Mouse (Mus musculus) cerebellum, adult (tissue): ENCODE measurements around the gene Ms4a10.
A peak's percentile ranks its signal among the peaks of the same experiment; 100 is the strongest.

ENCODE experiments used
- ATAC-seq: cut with Nextera tagmentation; 2 replicates; pipeline ENCODE4 v1.9.2; 2017; ENCODE audit warnings: mild to moderate bottlenecking, moderate library complexity, mixed read lengths; ENCODE audit not compliant: insufficient number of reproducible peaks, low FRiP score, low TSS enrichment

Ms4a10 gene

DNA sequence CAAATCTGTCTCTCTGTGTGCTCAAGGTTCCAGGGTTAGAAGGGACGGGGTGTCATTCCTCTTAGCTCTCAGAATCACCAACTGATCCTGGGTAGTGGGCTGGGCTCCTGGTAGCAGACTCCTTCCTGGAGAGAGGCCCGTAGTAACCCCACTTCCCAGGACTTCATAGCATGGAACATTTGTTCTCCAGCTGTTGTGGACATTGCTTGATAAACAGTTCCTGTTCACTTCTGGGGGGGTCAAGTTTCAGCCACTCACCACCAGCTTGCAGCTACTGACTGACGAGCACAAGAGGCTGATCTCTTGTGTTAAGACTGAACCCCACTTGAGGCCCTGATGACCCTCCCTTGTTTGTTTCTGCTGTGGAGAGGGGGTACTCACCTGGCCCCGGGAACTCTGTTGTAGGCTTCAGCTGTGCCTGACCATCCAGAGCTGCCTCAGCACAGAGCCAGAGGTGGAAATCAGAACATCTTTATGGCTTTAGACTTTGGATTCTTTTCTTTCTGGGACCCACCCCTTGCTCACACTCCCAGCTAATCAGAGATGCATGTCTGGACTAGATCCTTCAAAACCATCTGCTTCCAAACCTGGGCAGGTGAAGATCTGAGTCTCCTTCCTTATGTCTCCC lies at the start of gene Ms4a10:
Gene Ms4a10, minus strand, starts transcription at position 433 of the 628 bp plus-strand sequence.
- ATAC-seq: no peak

DNA sequence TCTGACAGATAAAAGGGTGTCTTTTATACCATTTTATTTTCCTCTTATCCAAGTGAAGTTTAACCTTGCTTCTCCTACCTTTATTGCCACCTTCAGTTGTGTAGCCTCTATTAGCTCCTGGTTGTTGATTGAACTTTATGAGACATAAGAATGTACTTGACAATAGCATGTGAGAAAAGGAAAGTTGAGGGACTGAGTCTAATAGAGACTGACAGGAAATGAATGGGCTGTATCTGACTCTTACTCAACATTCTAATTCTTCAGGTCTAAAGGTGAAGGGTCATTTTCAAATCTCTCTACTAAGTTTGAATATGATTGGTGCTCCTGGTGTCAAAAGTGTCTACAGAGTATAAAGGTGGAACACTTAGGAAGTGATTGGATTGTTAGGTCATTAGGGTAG lies 47.9 kb upstream of the Ms4a10 start:
- no peak for ATAC-seq

DNA sequence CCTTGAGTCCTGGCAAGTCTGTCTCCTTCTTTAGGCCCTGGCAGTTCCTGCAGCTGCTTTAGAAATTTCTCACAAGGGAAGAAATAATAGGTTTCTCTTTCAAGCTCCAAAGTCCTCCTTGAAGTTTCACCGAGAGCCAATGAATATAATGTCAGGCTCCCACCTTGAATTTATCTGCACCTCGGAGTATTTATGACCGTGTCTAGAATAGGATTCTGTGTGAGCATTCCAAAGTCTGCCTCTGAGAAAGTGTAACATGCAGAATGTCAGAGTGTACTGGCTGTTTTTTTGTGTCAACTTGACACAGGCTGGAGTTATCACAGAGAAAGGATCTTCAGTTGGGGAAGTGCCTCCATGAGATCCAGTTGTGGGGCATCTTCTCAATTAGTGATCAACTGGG lies 43.4 kb upstream of the Ms4a10 start, which contains the start of gene Ms4a18:
Gene Ms4a18, minus strand, starts transcription at position 141 of the 400 bp plus-strand sequence.
- no peak for ATAC-seq

DNA sequence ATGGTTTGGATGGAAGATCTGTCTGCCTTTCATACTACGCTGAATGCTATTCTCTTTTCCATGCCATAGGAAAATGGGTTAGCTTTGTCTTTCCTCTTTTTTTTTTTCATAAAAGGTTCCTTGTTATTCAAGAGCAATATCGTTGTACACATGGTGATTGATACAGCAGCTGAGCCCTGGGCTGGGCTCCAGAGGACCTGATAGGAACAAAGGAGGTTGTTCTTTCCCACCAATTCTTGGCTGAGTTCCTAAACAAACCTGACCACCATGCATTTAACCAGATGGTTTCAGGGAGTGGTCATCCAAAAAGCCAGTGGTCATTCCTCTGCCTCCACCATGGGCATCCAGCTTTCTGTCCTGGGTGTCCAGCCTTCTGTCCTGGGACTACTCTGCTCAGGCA lies 42.8 kb upstream of the Ms4a10 start:
- no peak for ATAC-seq

DNA sequence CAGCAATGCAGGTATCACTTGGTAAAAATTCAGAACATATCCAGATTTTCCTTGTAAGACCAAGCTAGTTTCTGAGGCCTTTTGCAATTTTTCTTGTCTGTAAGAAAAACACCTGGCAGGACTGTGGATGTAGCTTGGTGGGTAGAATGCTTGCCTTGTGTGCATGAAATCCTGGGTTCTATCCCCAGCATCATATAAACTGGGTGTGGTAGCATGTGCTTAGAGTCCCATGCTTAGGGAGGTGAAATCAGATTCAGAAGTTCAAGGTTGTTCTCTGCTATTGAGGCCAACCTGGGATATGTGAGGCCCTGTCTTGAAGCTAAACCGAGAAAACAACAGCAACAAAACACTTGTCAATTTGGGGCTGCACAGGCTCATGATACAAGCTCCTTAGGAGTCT lies 41.5 kb upstream of the Ms4a10 start:
- ATAC-seq: no peak

DNA sequence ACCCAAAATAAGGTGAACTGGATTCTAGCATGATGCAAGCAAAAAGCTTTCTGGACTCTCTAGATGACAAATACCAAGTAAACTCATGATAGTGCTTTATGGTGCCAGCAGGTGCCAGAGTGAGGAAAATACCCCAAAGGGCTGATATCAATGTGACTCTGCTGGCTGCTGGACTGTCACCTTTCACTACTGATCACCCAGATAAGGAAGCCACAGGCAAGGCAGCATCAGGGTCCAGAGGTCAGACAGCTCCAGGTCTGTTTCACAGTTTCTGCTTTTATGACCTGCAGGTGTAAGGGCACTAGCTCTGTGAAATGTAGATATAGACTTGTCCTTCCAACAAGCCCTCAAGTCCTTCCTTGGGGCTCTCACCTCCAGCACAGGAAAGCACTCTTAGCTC lies 41.0 kb upstream of the Ms4a10 start:
- ATAC-seq: no peak

DNA sequence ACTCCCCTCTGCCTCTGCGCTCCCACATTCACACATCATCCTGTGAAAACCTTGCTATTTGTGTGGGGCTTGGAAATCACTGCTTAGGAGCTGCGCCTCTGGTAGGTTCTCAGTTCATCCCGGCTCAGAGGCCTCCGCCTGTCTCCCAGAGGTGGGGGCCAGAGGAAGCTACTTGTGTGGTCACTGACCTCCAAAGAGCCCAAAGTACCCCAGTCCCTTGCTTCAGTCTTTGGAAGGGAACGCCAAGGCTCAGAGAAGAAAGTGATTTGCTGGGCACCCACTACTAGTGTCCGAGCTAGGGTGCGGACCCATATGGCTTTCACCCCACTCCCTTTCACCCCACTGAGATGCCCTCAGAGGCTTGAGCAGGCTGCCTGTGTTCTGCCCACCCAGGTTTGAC lies 18.7 kb upstream of the Ms4a10 start, which contains the start of gene Ms4a15:
Gene Ms4a15, minus strand, starts transcription at position 101 of the 400 bp plus-strand sequence.
- ATAC-seq: no peak

DNA sequence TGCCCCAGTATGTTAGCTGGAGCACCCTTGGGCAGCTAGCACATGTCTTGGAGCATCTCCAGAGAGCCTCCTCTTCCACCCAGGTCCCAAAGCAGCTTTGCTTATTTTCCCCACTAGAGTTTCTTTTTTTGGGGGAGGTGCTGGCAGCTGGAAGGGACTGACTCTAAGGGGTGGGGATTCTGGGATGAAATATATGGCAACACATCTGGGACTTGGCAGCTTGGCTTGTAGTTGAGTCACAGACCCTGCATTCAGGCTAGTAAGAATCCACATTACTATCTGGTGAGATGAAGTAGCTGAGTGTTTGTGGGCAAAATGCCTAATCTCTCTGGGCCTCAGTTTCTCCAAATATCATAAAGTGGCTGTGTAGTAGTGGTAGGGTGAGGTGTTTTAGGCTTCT lies 17.4 kb upstream of the Ms4a10 start:
- ATAC-seq: no peak

DNA sequence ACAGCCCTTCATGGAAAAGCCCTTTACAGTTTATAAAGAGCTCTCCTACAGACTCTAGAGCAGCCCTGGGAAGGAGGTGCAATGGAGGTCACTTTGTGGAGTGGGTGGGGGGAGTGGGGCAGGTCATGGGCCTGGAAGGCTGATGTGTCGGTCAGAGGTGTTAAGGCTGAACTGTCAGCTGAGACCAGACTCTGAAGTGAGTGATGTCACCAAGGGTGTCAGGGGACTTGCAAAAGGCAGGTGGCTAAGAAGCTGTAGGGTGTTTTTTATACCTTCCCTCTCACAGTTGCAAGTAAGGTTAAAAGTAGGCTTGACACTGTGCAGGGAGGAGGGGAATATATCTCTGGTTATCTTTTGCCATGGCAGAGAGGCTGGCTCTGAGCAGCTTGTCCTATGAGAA lies 16.3 kb upstream of the Ms4a10 start:
- ATAC-seq: no peak

DNA sequence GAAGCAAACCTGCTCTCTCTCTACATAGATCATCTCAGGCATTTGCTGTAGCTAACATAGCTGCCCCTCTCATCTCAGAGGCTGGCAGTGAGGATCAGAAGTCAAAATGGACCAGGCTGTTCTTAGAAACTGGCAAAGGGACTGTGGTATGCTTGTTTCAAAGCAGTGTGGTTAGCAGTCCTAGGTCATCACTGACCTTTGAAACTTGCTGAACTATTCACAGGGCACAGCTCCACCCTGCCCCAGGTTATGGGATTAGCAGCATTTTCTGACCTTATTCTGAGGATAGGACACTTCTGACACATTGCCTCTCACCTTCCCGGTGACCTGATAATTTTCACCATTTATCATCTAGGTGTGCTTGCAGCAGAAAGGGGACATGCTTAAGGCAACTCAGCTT lies 14.1 kb upstream of the Ms4a10 start:
- ATAC-seq: no peak

DNA sequence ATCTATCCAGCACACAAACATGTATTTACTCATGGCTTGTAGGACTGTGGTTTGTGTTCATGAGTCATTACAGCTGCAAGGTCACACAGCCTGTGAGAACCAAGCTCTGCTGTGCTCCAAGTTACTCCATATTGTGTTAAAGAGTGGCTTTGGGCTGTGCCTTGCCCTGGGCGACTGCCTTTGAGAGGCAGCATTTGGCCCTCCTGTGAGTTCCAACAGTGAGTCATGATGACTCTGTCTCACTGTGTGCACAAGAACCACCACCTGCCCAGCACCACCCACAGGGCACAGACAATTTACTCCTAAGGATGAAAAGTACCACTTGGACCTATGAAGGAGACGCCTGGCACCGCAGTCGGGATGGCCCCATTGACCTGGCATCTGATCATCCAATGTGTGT lies 11.4 kb upstream of the Ms4a10 start:
- ATAC-seq: no peak

DNA sequence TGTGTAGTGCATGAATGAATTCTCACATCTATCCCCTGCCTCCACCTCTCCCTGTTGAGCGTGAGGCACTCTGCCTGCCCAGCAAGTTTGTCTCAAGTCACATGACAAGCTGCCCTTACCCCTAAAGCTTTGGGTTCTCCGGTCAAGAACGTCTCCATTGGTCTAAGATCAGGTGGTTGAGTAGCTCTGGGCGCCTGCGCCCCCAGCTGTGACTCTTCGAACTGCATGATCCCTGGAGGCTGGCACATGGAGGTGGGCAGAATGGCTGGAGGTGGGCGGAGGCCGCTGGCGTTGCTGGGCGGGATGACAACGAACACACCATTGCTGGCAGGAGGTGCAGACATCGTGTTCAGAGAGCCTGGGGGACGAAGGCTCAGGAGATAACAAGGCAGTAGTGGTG lies 10.1 kb upstream of the Ms4a10 start:
- ATAC-seq: no peak

DNA sequence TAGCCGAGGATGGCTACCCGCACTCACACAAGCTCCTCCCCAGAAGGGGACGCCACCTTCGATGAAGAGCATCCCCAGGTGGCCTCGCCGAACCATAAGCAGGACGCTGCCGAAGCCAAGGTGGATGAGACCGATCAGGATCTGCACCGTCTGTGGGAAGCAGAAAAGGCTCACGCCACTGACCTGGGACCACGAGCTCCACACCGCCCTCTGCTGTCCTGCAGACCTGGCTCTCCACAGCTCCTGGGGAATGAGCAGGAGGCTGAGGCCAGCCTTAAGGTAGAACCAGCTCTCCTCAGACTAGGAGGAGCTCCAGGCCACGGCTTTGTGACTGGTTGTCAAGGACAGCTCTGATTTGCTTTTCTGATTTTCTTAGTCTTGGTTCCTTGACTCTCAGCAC lies 8.7 kb upstream of the Ms4a10 start:
- ATAC-seq: no peak; the same call in 1 of the 2 replicates

DNA sequence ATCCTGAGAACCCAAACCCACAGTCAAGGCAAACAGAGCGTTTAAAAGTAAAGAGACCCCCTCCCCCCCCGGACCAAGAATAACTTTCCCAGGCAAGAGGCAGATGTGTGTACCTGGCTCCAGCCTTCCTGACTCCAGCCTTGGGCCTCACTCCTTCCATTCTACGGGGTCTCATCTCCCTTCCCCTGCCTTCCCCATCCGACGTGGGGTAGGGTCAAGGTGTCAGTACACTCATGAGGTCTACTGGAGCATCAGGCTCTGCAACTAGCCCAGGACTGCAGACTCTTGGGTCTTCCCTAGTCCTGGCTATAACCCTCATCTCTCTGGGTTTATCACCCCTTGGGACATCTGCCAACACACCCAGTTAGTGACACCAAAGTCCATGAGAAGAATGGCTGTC lies 5.7 kb upstream of the Ms4a10 start:
- no peak for ATAC-seq

DNA sequence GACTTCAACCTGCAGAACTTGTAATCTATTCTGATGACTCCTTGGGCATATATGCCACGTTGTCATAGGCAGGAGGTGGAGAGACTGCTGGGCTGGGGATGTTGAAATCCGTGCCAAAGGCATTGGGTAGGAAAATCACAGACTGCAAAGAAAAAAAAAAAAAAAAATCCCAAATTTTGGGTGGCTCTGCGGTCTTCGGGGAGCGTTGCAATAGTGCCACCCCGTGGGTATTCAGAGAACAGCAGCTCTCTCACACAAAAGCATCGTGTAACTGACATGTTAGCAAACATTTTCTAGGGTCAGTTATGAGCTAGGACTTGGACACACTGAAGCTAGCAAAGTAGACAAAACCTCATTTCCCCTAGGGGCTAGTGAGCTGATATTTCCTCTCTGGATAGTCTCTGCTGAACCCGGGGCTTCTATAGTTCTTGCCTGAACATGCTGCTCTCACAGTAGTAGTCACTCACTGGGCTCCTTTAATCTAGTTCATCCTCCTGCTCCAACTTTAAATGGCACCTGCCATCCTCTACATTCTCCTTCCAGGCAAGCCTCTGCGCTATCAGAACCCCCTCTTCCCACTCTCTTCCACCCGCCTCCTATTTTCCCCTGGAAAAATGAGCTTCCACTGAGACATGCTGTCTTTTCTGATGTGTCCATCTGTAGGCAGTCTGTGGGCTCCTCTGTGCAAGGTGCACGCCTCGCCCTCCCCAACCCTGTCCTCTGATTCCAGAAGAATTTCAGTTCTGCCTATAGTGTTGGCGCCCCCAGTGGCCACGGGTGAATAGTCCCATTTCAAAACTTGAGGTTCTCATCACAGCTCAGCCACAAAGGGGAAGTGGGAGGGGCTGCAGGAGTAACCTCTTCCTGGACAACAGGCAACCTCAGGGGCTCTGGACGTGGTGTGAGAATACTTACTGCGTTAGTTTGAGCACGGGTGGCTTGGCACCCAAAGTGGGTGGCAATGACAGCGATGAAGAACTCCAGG lies 5.0 kb upstream of the Ms4a10 start:
- ATAC-seq: peak; percentile 75

DNA sequence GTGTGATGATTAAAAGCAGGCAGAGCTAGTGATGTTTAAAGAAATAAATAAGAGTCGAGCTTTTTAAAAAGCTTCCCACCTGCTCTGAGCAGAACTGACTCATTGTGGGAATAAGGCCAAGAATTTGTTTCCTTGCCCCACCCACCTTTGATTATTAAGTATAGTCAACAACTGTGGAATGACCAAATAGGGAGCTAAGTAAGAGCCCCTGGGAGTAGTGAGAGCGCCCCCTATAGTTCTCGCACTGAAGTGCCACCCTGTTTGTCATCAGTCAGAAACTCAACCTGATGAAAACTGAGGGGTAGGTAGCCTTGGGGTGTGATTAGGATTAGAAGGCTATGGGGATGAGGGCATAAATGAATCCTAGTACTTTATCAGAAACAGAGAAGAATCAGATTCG lies 1.8 kb upstream of the Ms4a10 start:
- ATAC-seq: no peak

DNA sequence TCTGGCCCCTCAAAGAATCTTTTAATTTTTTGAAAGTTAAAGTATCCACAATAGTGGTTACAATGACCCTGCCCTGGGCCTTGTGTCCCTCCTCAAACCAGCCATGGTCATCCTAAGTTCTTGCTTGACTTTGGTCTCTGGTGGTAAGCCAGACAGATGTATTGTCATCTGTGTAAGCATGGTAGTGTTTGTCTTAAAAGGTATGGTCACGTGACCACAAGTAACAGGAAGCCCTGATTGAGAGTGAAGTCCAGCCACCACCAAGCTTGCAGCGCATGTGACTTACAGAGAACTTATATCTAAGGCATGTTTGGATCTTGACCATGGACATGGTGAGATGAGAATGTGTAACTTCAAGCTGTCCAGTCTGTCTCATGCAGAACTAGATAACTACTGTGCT lies 717 bp upstream of the Ms4a10 start:
- no peak for ATAC-seq

DNA sequence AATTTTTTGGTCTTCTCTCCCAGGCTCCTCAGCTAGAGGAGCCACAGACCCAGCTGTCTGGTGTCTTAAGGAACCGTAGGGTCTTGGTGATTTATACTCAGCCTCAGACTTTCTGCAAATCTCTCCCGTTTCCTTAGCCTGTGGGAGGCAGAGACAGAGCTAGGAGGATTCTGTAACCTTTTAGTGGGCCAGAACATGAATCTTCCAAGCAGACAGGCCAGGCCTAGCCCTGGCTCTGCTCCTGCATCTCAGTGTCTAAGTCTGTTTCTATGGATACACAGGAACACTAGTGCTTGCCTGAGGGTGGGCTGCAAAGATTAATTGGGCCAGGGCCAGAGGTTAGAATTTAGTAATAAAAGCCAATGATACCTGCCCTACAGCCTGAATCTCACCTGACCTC lies 1.3 kb downstream of the Ms4a10 start:
- ATAC-seq: no peak

DNA sequence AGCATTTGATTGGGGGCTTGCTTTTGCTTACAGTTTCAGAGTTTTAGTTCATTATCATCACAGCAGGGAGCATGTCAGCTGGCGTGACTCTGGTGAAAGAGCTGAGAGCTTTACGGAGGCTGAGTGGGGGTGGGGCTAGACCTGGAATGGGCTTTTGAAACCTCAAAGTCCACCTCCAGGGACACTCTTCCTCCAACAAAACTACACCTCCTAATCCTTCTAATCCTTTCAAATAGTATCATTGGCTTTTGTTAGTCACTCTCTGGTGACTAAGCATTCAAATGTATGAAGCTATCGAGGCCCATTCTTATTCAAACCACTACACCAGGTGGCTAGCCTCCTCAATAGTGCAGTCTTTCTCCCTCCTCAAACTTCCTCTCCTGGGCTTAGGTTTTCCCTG lies 1.8 kb downstream of the Ms4a10 start:
- no peak for ATAC-seq

DNA sequence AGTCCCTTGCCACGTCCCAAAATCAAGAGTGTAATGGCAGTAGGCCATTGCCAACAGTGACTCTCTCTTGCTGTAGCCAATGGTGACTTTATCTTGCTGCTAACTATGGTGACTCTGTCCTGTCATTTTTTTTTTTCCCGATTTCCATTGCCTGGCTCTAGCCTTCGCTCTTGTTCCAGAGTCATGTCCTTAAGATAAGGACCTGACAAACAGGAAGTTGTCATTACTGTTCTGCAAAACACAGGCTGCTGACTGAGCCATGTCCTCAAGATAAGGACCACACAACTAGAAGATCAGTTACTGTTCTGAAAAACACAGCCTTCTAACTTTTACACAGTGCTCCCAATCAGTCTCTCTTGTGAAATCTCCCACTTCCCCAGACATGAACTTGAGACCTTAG lies 4.0 kb downstream of the Ms4a10 start:
- no peak for ATAC-seq

DNA sequence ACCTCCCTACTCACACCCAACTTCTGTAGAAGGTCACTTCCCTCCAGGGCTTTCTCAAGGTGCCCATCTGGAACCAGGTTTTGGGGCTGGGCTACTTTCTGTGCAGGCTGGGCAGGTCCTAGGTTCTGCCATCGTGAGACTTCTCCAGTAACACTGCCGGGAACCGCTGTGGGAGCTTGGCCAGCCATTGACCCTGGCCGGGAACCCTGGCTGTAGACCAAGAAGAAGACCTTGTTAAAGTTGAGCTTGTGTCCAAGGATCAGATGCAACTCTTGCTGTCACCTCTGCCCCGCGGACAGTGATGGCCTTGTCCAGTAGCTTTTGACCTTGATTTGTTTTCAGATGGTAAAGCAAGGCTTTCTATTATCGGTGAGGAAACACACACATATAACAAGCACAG lies 5.9 kb downstream of the Ms4a10 start:
- no peak for ATAC-seq

DNA sequence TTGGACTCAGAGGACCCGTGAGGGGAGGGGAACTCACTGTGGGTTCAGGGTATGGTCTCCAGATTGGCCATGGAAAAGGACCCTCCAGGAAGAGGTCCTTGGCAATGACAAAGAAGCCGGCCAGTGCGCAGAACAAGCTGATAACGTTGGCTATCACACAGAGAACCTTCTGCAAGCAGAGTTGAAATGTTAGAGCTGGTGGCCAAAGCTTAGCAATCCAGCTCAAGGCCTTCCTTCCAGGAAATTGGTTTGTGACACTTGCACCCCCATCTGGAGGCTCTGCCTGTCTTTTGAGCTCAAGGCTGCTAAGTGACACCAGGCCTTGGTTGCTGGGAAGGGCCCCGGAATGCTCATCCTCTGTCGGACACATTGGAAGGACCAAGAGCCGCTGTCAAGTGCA lies 8.7 kb downstream of the Ms4a10 start:
- no peak for ATAC-seq
